Mouse (Mus musculus): ENCODE results near the gene Mustn1. TPM values are rescaled to one million over a fixed set of nuclear protein-coding genes. Genes with fewer than 3 reads are reported as not detected.
A peak's percentile ranks its signal among the peaks of the same experiment; 100 is the strongest.

Gene Mustn1
- polyA plus RNA-seq, 1 experiment from 2014 or later: 5.1 TPM

- ATAC-seq (ENCODE audit: insufficient read depth) (no peak), DNase-seq (no peak)
- no peak overlapping the region for H3K9ac ChIP-seq
- no peaks in the 10 kb centered on the region for H3K27me3 ChIP-seq (ENCODE audit: insufficient read depth, low read length)
- no peaks in the 10 kb centered on the region for H3K4me1 ChIP-seq (ENCODE audit: insufficient read depth)
- no peaks in the 10 kb centered on the region for H3K36me3 ChIP-seq (ENCODE audit: insufficient read depth)
- no peak overlapping the region for H3K4me3 ChIP-seq (ENCODE audit: low read depth, low read length)
- 59% methylated on average over 3 of the region's 3 CpGs for WGBS
- H3K9me3 ChIP-seq (ENCODE audit: low read depth, low read length): no peaks in the 10 kb centered on the region
- H3K4me2 ChIP-seq: no peak overlapping the region
- no peak for TF ChIP-seq CTCF (IDR thresholded peaks at IDR 0.05; ENCODE audit: low read depth)
- no peak overlapping the region for H3K27ac ChIP-seq (ENCODE audit: low read depth)
Measured at GRCm38 (mm10) chr14:30899972-30900371, 21.0 kb downstream of the Mustn1 start.

DNA sequence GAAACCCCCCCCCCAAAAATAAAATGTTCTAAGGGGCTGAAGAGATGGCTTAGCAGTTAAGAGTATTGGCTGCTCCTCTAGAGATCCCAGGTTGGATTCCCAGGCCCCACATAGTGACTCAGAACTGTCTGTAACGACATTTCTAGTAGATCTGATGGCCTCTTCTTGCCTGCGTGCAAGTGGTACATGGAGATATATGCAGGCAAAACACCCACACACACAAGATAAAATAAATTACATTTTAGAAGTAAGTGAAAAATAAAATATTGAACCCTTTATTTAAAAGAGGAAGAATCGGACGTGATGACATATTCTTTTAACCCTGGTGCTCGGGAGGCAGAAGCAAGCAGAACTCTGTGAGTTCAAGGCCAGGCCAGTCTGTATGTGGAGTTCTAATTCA lies 23.6 kb downstream of the Mustn1 start:
- Histone ChIP-seq H3K4me2 (no peak overlapping the region), H3K4me3 (ENCODE audit: low read depth, low read length) (no peak overlapping the region), H3K4me1 (ENCODE audit: insufficient read depth) (no peaks in the 10 kb centered on the region), H3K9ac (no peak overlapping the region), H3K9me3 (ENCODE audit: low read depth, low read length) (no peaks in the 10 kb centered on the region), H3K36me3 (ENCODE audit: insufficient read depth) (no peaks in the 10 kb centered on the region), H3K27me3 (ENCODE audit: insufficient read depth, low read length) (no peaks in the 10 kb centered on the region), H3K27ac (ENCODE audit: low read depth) (no peak overlapping the region)
- TF ChIP-seq CTCF (IDR thresholded peaks at IDR 0.05; ENCODE audit: low read depth): no peak
- 79% methylated on average over 5 of the region's 5 CpGs for WGBS
- no peak for DNase-seq
- ATAC-seq (ENCODE audit: insufficient read depth): no peak

DNA sequence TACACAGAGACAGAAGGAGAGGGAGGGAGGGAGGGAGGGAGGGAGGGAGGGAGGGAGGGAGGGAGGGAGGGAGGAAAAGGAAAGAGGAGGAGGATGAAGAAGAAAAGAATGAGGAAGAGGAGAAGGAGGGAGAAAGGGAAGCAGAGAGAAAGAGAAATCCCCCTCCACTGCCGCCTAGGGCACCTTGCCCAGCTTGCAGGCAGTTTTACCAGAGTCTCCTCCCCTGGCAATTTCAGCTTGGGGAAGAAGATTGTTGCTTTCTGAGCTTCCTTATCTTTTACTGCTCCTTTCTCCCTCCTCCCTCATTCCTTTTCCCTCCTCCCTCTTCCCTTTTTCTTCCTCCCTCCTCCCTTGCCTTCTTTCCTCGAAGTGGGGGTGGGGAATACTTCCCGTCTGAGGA lies 24.0 kb downstream of the Mustn1 start:
- no peaks in the 10 kb centered on the region for H3K4me1 ChIP-seq (ENCODE audit: insufficient read depth)
- no peak overlapping the region for H3K27ac ChIP-seq (ENCODE audit: low read depth)
- ATAC-seq (ENCODE audit: insufficient read depth) (no peak), DNase-seq (no peak)
- 62% methylated on average over 3 of the region's 3 CpGs for WGBS
- no peaks in the 10 kb centered on the region for H3K27me3 ChIP-seq (ENCODE audit: insufficient read depth, low read length)
- no peak overlapping the region for H3K4me3 ChIP-seq (ENCODE audit: low read depth, low read length)
- no peak for TF ChIP-seq CTCF (IDR thresholded peaks at IDR 0.05; ENCODE audit: low read depth)
- H3K4me2 ChIP-seq: no peak overlapping the region
- no peaks in the 10 kb centered on the region for H3K36me3 ChIP-seq (ENCODE audit: insufficient read depth)
- no peaks in the 10 kb centered on the region for H3K9me3 ChIP-seq (ENCODE audit: low read depth, low read length)
- H3K9ac ChIP-seq: no peak overlapping the region

GRCm38 (mm10) chr14:30904307-30904706 lies 25.3 kb downstream of the Mustn1 start:
- DNase-seq (no peak), ATAC-seq (ENCODE audit: insufficient read depth) (no peak)
- 74% methylated on average over 8 of the region's 8 CpGs for WGBS

DNA sequence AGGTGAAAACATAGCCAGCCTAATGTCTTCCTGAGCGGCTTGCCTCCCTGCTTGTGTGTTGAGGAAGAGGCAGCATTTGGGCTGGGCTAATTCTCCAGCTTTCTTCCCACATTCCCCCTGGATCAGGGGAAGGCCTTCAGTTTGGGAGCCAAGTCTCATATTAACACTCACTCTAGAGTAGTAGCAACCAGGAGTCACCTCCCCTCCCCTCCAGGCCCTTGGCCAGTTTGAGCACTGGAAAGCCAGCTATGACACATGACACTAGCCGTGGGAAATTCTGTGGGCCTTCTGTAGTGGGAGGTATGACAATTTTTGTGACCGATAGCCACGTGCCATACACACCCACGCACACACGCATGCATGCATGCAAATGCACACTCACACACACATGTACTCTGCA lies 27.0 kb downstream of the Mustn1 start:
- H3K9ac ChIP-seq: no peak overlapping the region
- H3K27me3 ChIP-seq (ENCODE audit: insufficient read depth, low read length): no peaks in the 10 kb centered on the region
- no peak overlapping the region for H3K4me2 ChIP-seq
- H3K36me3 ChIP-seq (ENCODE audit: insufficient read depth): no peaks in the 10 kb centered on the region
- WGBS: 84% methylated on average over 6 of the region's 6 CpGs
- no peaks in the 10 kb centered on the region for H3K4me1 ChIP-seq (ENCODE audit: insufficient read depth)
- DNase-seq (peak; percentile 48), ATAC-seq (ENCODE audit: insufficient read depth) (no peak)
- H3K9me3 ChIP-seq (ENCODE audit: low read depth, low read length): no peaks in the 10 kb centered on the region
- no peak overlapping the region for H3K27ac ChIP-seq (ENCODE audit: low read depth)
- no peak overlapping the region for H3K4me3 ChIP-seq (ENCODE audit: low read depth, low read length)
- no peak for TF ChIP-seq CTCF (IDR thresholded peaks at IDR 0.05; ENCODE audit: low read depth)

More at GRCm38 (mm10) chr14:30904307-30904706, 25.3 kb downstream of the Mustn1 start:
- Histone ChIP-seq H3K4me1 (ENCODE audit: insufficient read depth) (no peaks in the 10 kb centered on the region), H3K4me3 (ENCODE audit: low read depth, low read length) (no peak overlapping the region), H3K36me3 (ENCODE audit: insufficient read depth) (no peaks in the 10 kb centered on the region), H3K9ac (no peak overlapping the region), H3K27me3 (ENCODE audit: insufficient read depth, low read length) (no peaks in the 10 kb centered on the region), H3K4me2 (no peak overlapping the region), H3K9me3 (ENCODE audit: low read depth, low read length) (no peaks in the 10 kb centered on the region), H3K27ac (ENCODE audit: low read depth) (no peak overlapping the region)
- TF ChIP-seq CTCF (IDR thresholded peaks at IDR 0.05; ENCODE audit: low read depth): no peak

- no peaks in the 10 kb centered on the region for H3K4me1 ChIP-seq (ENCODE audit: insufficient read depth)
- TF ChIP-seq CTCF (IDR thresholded peaks at IDR 0.05; ENCODE audit: low read depth): peak; percentile 46; the same call in 1 of the 2 replicates
- 21% methylated on average over 3 of the region's 3 CpGs for WGBS
- H3K27ac ChIP-seq (ENCODE audit: low read depth): no peak overlapping the region
- no peak overlapping the region for H3K4me2 ChIP-seq
- H3K9me3 ChIP-seq (ENCODE audit: low read depth, low read length): no peaks in the 10 kb centered on the region
- H3K36me3 ChIP-seq (ENCODE audit: insufficient read depth): no peaks in the 10 kb centered on the region
- peak; percentile 87 for DNase-seq
- peak; percentile 96 for ATAC-seq (ENCODE audit: insufficient read depth)
- H3K27me3 ChIP-seq (ENCODE audit: insufficient read depth, low read length): no peaks in the 10 kb centered on the region
- no peak overlapping the region for H3K9ac ChIP-seq
- no peak overlapping the region for H3K4me3 ChIP-seq (ENCODE audit: low read depth, low read length)
Measured at GRCm38 (mm10) chr14:30907814-30908265, 28.8 kb downstream of the Mustn1 start.

DNA sequence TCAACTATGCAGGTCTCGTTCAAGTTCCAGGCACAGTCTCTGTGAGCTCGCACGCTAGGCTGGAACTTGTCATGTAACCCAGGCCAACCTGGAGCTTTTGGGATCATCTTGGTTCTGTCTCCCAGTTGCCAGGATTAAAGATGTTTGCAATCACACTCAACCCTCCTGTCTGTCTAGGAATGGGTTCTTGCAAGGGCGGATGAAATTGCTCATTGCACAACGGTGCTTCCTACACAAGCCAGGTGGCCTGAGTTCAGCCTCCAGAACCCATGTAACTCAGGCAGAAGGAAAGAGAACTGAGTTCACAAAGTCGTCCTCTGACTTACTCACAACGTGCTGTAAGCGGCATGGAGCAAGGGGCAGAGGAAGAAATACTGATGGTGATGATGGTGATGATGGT lies 32.1 kb downstream of the Mustn1 start:
- no peak for TF ChIP-seq CTCF (IDR thresholded peaks at IDR 0.05; ENCODE audit: low read depth)

GRCm38 (mm10) chr14:30912641-30913040 lies 33.6 kb downstream of the Mustn1 start:
- DNase-seq (no peak), ATAC-seq (ENCODE audit: insufficient read depth) (no peak)
- Histone ChIP-seq H3K27ac (ENCODE audit: low read depth) (no peak overlapping the region), H3K4me2 (no peak overlapping the region), H3K4me1 (ENCODE audit: insufficient read depth) (no peaks in the 10 kb centered on the region), H3K36me3 (ENCODE audit: insufficient read depth) (no peaks in the 10 kb centered on the region), H3K9ac (no peak overlapping the region), H3K27me3 (ENCODE audit: insufficient read depth, low read length) (no peaks in the 10 kb centered on the region), H3K4me3 (ENCODE audit: low read depth, low read length) (no peak overlapping the region), H3K9me3 (ENCODE audit: low read depth, low read length) (no peaks in the 10 kb centered on the region)
- no peak for TF ChIP-seq CTCF (IDR thresholded peaks at IDR 0.05; ENCODE audit: low read depth)
- WGBS: 72% methylated on average over 8 of the region's 8 CpGs

More for the DNA sequence above, 32.1 kb downstream of the Mustn1 start:
- ATAC-seq (ENCODE audit: insufficient read depth): no peak
- no peak overlapping the region for H3K4me3 ChIP-seq (ENCODE audit: low read depth, low read length)
- H3K4me1 ChIP-seq (ENCODE audit: insufficient read depth): no peaks in the 10 kb centered on the region
- H3K27me3 ChIP-seq (ENCODE audit: insufficient read depth, low read length): no peaks in the 10 kb centered on the region
- no peak for DNase-seq
- 85% methylated on average over 8 of the region's 8 CpGs for WGBS
- no peaks in the 10 kb centered on the region for H3K36me3 ChIP-seq (ENCODE audit: insufficient read depth)
- no peak overlapping the region for H3K4me2 ChIP-seq
- no peak overlapping the region for H3K9ac ChIP-seq
- H3K27ac ChIP-seq (ENCODE audit: low read depth): no peak overlapping the region
- no peaks in the 10 kb centered on the region for H3K9me3 ChIP-seq (ENCODE audit: low read depth, low read length)

Data from lung, embryonic 14.5 days (tissue).